Mouse (Mus musculus) intestine, postnatal 0 days (tissue): Measurements from ENCODE around the gene Smoc2. TPM values are rescaled to one million over a fixed set of nuclear protein-coding genes. Genes with fewer than 3 reads are reported as not detected.

Experiments used
- ATAC-seq: fragments of 200-750 bp; cut with Nextera tagmentation; 2 replicates; pipeline ENCODE4 v1.8.0; 2017; ENCODE audit warnings: mild to moderate bottlenecking, moderate TSS enrichment, moderate library complexity
- H3K27ac ChIP-seq: fragments of 300-500 bp; sonication (generic); 2 replicates; pipeline ENCODE4 v1.5.1; 2014; ENCODE audit warnings: mild to moderate bottlenecking, low read depth, low read length, moderate library complexity
- H3K27me3 ChIP-seq: fragments of 300-500 bp; sonication (generic); replicated peaks from 2 replicates; pipeline ENCODE4 v1.6.1; 2014; ENCODE audit warnings: low read length, mixed read lengths; ENCODE audit not compliant: control insufficient read depth, insufficient read depth
- H3K36me3 ChIP-seq: fragments of 300-500 bp; sonication (generic); 2 replicates; pipeline ENCODE4 v1.6.1; 2014; ENCODE audit warnings: mild to moderate bottlenecking, moderate library complexity; ENCODE audit not compliant: control insufficient read depth, insufficient read depth
- H3K4me1 ChIP-seq: fragments of 300-500 bp; sonication (generic); replicated peaks from 2 replicates; pipeline ENCODE4 v1.6.1; 2014; ENCODE audit warnings: antibody characterized with exemption, low read length, mixed read lengths; ENCODE audit not compliant: control insufficient read depth, insufficient read depth
- H3K4me2 ChIP-seq: fragments of 300-500 bp; sonication (generic); replicated peaks from 2 replicates; pipeline ENCODE4 v1.6.1; 2014; ENCODE audit warnings: low read depth, mild to moderate bottlenecking, moderate library complexity
- H3K4me3 ChIP-seq: fragments of 300-500 bp; sonication (generic); 2 replicates; pipeline ENCODE4 v1.5.1; 2014; ENCODE audit warnings: low read depth, low read length
- H3K9ac ChIP-seq: fragments of 300-500 bp; sonication (generic); 2 replicates; pipeline ENCODE4 v1.6.1; 2014; ENCODE audit warnings: mild to moderate bottlenecking, low read depth, low read length
- H3K9me3 ChIP-seq: fragments of 300-500 bp; sonication (generic); 2 replicates; pipeline ENCODE4 v1.6.1; 2016; ENCODE audit warnings: mixed run types; ENCODE audit not compliant: control insufficient read depth
- CTCF ChIP-seq: sonication (generic); IDR thresholded peaks from 2 replicates; pipeline ENCODE4 v1.5.1; 2016; ENCODE audit warnings: low read depth, mild to moderate bottlenecking, control low read depth, antibody characterized with exemption, moderate library complexity
- WGBS: fragments of 180-500 bp; shearing (Covaris S2); extraction: QIAGEN DNeasy Blood & Tissue Kit; methylation state at CpG from one replicate; pipeline ENCODE4 v1.1.7; 2014; 5-methylcytosine and 5-hydroxymethylcytosine counted together
- polyA plus RNA-seq: library from polyadenylated mRNA; unstranded; fragments of >200 nt; fragmentation: Nextera tagmentation; extraction: Ambion mirVana; gene quantifications from 2 replicates; pipeline ENCODE4 v1.2.1, GENCODE M21; 2015

Gene Smoc2
- 62.7 and 63.4 TPM in 2 replicates for polyA plus RNA-seq

DNA sequence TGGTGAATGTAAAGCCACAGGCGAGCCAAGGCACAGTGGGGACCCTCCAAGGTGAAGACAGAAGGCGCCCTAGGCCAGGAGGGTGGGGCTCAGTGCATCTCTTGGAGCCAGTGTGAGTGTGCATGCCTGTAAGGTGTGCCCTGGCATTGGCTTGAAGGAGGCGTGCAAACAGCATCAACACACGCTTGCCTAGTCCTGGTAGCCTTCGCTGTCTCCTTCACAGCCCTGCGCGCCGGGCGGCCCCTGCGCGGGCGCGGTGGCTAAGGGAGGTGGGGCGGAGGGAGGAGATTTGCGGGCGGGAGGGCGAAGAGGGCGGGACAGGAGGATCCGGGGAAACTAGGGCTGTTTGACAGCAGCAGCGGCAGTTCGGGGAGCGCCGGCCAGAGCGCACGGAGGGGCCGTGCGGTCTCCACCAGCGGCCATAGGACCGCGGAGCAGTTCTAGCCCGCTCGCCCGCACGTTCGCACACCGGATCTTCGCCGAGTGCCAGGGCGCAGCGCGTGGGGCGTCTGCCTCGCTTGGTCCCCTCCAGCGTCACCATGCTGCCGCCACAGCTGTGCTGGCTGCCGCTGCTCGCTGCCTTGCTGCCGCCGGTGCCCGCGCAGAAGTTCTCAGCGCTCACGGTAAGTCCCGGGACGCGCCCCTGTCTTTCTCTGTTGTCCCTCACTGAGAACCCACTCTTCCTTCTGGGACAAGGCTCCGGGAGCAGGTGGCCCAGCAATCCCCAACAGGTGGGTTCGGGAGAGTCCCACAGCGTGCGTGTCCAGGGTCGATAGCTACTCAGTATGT lies at the start of gene Smoc2:
Gene Smoc2 (plus strand): TSS at position 330 of the 789 bp plus-strand sequence.
- no peak within 1 kb of the TSS for H3K27ac ChIP-seq

DNA sequence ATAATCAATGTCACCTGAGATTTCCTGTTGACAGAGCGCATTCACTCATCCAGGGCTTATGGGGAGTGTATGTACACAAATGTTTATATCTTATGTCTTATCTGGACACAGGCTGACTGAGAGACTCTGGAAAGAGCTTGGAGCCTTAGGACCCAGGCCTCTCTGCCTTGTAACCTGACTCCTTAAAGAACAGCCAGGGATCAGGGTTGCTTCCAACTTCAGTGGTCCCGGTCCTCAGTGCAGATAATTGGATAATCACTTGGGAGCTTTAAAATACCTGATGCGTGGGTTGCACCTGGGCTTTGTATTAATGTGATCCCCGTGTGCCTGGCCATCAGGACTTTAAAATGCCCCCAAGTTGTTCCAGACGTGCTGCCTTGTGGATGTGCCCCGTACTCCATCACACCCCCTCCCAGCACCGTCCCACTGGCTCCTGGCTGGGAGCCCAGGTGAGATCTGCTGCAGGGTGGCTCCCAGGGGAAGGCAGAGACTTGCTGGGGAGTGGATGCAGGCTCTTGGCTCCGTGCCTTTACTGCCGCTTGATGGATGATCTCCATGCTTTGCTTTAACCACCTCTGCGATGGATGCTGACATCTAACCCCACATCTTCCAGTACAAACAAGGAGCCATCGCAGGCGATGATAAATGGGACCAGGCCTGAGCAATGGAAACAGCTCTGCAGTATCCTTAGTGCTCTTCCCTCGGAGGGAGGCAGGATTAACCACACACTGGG lies 48.4 kb upstream of the Smoc2 start:
- no peaks in the 10 kb centered on the region for H3K27me3 ChIP-seq
- H3K27ac ChIP-seq, result no peak overlapping the region
- ATAC-seq, result no peak
- no peaks in the 10 kb centered on the region for H3K36me3 ChIP-seq
- WGBS, result 33% methylated on average over 13 of the region's 13 CpGs
- no peak overlapping the region for H3K4me2 ChIP-seq
- no peak overlapping the region for H3K9ac ChIP-seq
- no peak for TF ChIP-seq CTCF
- no peaks in the 10 kb centered on the region for H3K9me3 ChIP-seq
- peaks cover 4% of the 10 kb centered on the region; the same call in 1 of the 2 replicates for H3K4me1 ChIP-seq
- no peak overlapping the region for H3K4me3 ChIP-seq

More for the DNA sequence above, at the start of gene Smoc2:
- Histone ChIP-seq H3K4me1 (no peaks in the 10 kb centered on the region), H3K27me3 (peaks cover 21% of the 10 kb centered on the region), H3K9me3 (no peaks in the 10 kb centered on the region), H3K4me2 (peak within 1 kb of the TSS; percentile 83), H3K9ac (peak within 1 kb of the TSS; percentile 31; the same call in 1 of the 2 replicates), H3K36me3 (no peaks in the 10 kb centered on the region), H3K4me3 (peak within 1 kb of the TSS; percentile 55)
- under 1% methylated on average over 61 of the region's 61 CpGs for WGBS
- TF ChIP-seq CTCF, result no peak
- peak; percentile 50 for ATAC-seq

DNA sequence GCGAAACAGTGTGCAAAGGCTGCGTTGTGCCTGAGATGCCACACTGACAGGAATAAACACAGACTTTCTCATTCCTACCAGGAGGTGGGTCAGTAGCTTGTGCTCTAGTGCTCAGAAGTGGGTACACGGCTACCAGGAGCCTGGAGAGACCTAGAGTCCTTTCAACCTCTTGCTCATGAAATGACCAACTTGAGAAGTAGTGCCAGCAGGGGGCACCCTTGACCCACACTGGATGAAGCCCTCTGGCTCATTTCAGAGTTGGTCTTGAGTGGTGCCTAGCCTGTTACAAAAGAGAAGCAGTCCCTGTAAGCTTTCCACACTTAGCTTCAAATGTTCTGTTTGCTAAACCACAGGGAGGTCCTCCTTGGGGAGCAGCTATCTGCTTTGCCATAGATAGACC lies 46.7 kb upstream of the Smoc2 start:
- ATAC-seq, result no peak
- Histone ChIP-seq H3K36me3 (no peaks in the 10 kb centered on the region), H3K4me2 (no peak overlapping the region), H3K27ac (no peak overlapping the region), H3K4me1 (peaks cover 4% of the 10 kb centered on the region; the same call in 1 of the 2 replicates), H3K27me3 (no peaks in the 10 kb centered on the region), H3K9me3 (no peaks in the 10 kb centered on the region), H3K4me3 (no peak overlapping the region), H3K9ac (no peak overlapping the region)
- peak; percentile 94 for TF ChIP-seq CTCF
- 46% methylated on average over 3 of the region's 3 CpGs for WGBS

DNA sequence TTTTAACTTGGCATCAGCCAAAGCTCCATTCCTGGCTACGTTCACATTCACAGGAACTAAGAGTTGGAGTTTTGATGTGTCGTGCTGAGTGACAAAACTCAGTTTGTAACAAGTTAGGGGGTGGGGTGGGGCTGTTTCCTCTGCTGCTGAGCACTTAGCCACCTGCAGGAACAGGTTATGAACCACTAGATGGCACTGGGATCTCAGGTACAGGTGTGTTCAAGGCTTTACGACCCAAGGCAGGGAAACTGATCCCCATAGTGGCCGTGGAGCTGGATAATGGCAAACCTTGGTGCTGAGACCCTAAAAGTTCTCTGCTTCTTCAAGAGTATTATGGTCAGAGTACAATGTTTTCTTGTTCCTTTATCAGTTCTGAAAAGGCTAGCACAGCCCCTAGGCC lies 45.6 kb upstream of the Smoc2 start:
- H3K9me3 ChIP-seq, result no peaks in the 10 kb centered on the region
- peak; percentile 78 for TF ChIP-seq CTCF
- peaks cover 4% of the 10 kb centered on the region; the same call in 1 of the 2 replicates for H3K4me1 ChIP-seq
- H3K4me3 ChIP-seq, result no peak overlapping the region
- no peak for ATAC-seq
- H3K9ac ChIP-seq, result no peak overlapping the region
- no peaks in the 10 kb centered on the region for H3K27me3 ChIP-seq
- WGBS, result 29% methylated on average over 4 of the region's 4 CpGs
- H3K27ac ChIP-seq, result no peak overlapping the region
- H3K36me3 ChIP-seq, result no peaks in the 10 kb centered on the region
- no peak overlapping the region for H3K4me2 ChIP-seq

DNA sequence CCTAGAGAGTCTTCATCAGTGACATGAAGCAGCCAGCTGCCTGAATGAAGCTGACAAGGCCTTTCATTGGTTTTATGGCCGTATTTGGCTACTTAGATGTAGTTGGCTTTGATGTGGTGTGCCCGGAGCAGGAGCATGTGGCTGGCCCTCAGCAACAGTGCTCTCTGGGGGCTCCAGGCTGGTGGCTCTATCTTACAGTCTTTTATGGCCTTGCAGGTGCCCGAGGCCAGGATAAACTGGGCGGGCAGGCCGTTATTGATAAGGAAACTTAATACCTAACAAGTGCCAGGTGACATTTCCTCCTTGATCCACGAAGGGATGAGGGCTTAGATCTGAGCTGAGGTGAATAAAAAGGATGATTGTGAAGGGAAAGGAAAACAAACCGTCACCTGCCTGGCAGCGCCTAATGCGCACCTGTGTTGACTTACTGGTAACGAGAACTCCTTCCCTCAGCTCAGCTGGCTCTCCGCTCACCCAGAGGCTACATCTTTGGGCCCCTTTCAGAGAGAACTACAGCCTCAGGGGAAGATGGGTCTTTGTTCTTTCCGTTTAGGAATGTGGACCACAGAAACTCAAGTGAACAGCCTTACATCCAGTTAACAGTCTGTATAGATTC lies 44.4 kb upstream of the Smoc2 start:
- H3K4me3 ChIP-seq, result no peak overlapping the region
- no peak overlapping the region; the same call in 1 of the 2 replicates for H3K4me2 ChIP-seq
- H3K36me3 ChIP-seq, result no peaks in the 10 kb centered on the region
- peak; percentile 57 for ATAC-seq
- TF ChIP-seq CTCF, result no peak
- peaks cover 4% of the 10 kb centered on the region; the same call in 1 of the 2 replicates for H3K4me1 ChIP-seq
- whole genome bisulfite sequencing, result 31% methylated on average over 12 of the region's 12 CpGs
- no peaks in the 10 kb centered on the region for H3K27me3 ChIP-seq
- H3K9me3 ChIP-seq, result no peaks in the 10 kb centered on the region
- H3K9ac ChIP-seq, result no peak overlapping the region
- H3K27ac ChIP-seq, result no peak overlapping the region

DNA sequence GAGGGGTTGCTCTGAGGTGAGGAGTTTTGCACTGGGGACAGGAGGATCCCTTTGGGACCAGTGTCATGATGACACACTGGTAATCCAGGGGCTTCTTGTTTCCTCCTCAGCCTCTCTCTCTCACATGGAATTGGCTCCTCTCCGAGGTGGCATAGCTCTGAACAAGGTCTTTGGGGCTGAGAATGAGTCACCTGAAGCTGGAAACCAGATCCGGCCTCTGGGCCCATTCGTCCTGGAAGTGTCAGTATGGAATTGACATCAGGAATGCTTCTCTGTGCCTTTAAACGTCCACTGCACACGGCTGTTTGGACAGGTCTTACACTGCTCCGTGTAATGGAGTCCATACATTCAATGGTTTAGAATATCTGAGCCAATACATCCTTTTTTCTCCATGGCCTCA lies 42.2 kb upstream of the Smoc2 start:
- Histone ChIP-seq H3K4me3 (no peak overlapping the region), H3K27ac (no peak overlapping the region), H3K9me3 (no peaks in the 10 kb centered on the region), H3K9ac (no peak overlapping the region), H3K4me1 (0 out of 2 replicates have a peak, but pooled peaks cover 4% of the 10 kb centered on the region), H3K36me3 (no peaks in the 10 kb centered on the region), H3K27me3 (no peaks in the 10 kb centered on the region), H3K4me2 (no peak overlapping the region)
- TF ChIP-seq CTCF, result no peak
- WGBS, result 58% methylated on average over 6 of the region's 6 CpGs
- ATAC-seq, result no peak
